Mouse (Mus musculus) liver, postnatal 0 days (tissue): ENCODE data around the gene Igfals. TPM values are rescaled to one million over a fixed set of nuclear protein-coding genes. Genes with fewer than 3 reads are reported as not detected.

Source experiments
- ATAC-seq: fragments of 200-750 bp; cut with Nextera tagmentation; 2 replicates; pipeline ENCODE4 v1.8.0; 2017; ENCODE audit warnings: mild to moderate bottlenecking, moderate library complexity
- DNase-seq: peaks from one replicate; pipeline ENCODE4 v3.0.0-alpha.2; 2016
- H3K27ac ChIP-seq: fragments of 300-500 bp; sonication (generic); 2 replicates; pipeline ENCODE4 v1.5.1; 2014; ENCODE audit warnings: antibody characterized with exemption, moderate library complexity, mild to moderate bottlenecking, low read depth
- H3K27me3 ChIP-seq: fragments of 300-500 bp; sonication (generic); 2 replicates; pipeline ENCODE4 v1.6.1; 2014; ENCODE audit warnings: low read length, control low read depth, mixed read lengths; ENCODE audit not compliant: insufficient read depth
- H3K36me3 ChIP-seq: fragments of 300-500 bp; sonication (generic); replicated peaks from 2 replicates; pipeline ENCODE4 v1.6.1; 2014; ENCODE audit warnings: mild to moderate bottlenecking, control low read depth, low read length, moderate library complexity, mixed read lengths; ENCODE audit not compliant: insufficient read depth
- H3K4me1 ChIP-seq: fragments of 300-500 bp; sonication (generic); 2 replicates; pipeline ENCODE4 v1.6.1; 2014; ENCODE audit warnings: antibody characterized with exemption, mild to moderate bottlenecking, control low read depth; ENCODE audit not compliant: insufficient read depth
- H3K4me2 ChIP-seq: fragments of 300-500 bp; sonication (generic); 2 replicates; pipeline ENCODE4 v1.6.1; 2014; ENCODE audit warnings: low read depth, mild to moderate bottlenecking, low read length, moderate library complexity, mixed read lengths
- H3K4me3 ChIP-seq: fragments of 300-500 bp; sonication (generic); 2 replicates; pipeline ENCODE4 v1.5.1; 2014; ENCODE audit warnings: low read depth, low read length
- H3K9ac ChIP-seq: fragments of 300-500 bp; sonication (generic); replicated peaks from 2 replicates; pipeline ENCODE4 v1.6.1; 2014; ENCODE audit warnings: mild to moderate bottlenecking, moderate library complexity
- H3K9me3 ChIP-seq: fragments of 300-500 bp; sonication (generic); 2 replicates; pipeline ENCODE4 v1.6.1; 2016; ENCODE audit warnings: mild to moderate bottlenecking, control low read depth, low read length, mixed read lengths
- CTCF ChIP-seq: sonication (generic); IDR thresholded peaks from 2 replicates; pipeline ENCODE4 v1.5.1; 2016; ENCODE audit warnings: antibody characterized with exemption, low read depth
- EP300 ChIP-seq: IDR thresholded peaks from 2 replicates; pipeline ENCODE4 v1.6.1; 2016; ENCODE audit warnings: antibody characterized with exemption, low read depth, mild to moderate bottlenecking
- WGBS: fragments of 180-500 bp; shearing (Covaris S2); extraction: QIAGEN DNeasy Blood & Tissue Kit; methylation state at CpG from one replicate; pipeline ENCODE4 v1.1.7; 2014; ENCODE audit not compliant: insufficient replicate concordance; 5-methylcytosine and 5-hydroxymethylcytosine counted together
- polyA plus RNA-seq: library from polyadenylated mRNA; unstranded; fragments of >200 nt; fragmentation: Nextera tagmentation; extraction: Ambion mirVana; gene quantifications from 2 replicates; pipeline ENCODE4 v1.2.1, GENCODE M21; 2015

Gene Igfals
- polyA plus RNA-seq, 1 experiment from 2014 or later: 32.4 TPM

DNA sequence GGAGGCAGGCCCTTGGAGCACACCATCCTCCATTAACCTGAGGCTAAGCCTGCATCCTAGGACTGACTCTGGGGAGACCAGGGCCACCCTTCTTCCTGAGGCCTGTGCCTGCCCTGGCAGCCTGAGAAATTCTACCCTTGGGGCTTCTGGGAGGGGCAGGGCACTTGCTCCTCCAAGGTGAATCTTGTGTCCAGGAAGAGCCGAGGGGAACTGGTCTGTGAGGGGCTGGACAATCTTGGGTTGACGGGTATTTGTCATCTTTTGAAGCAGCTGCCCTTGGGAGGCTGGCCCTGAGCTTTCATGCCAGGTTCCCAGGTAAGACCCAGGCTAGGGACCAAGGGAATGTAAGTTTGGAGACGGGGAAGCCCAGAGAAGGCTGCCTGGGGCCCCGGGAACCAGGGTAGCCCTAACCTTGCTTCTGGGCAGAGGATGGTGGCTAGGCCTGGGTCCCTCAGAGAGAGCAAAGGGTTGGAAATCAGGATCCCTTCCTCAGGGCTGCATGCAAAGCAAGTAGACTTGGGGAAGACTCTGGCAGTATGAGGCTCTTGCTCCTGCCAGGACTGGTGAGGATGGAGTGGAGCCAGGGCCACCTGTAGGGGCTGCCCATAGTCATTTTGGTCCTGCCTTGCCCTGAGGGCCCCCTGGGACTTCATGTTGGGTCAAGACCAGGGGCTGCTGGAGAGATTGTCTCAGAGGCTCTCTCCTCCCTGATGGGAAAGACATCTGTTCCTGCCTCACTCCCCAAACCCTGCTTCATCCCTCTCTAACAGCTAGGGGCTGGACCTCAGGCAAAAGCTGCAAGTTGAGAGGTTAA is 32.5 kb downstream of the Igfals start:
- Histone ChIP-seq H3K4me2 (no peak overlapping the region), H3K36me3 (peaks cover 59% of the 10 kb centered on the region), H3K4me1 (peaks cover 32% of the 10 kb centered on the region), H3K9ac (no peak overlapping the region), H3K4me3 (no peak overlapping the region), H3K27me3 (no peaks in the 10 kb centered on the region), H3K27ac (no peak overlapping the region), H3K9me3 (no peaks in the 10 kb centered on the region)
- ATAC-seq: no peak
- WGBS: 87% methylated on average over 4 of the region's 4 CpGs
- DNase-seq: no peak
- TF ChIP-seq EP300 (no peak), CTCF (no peak)

DNA sequence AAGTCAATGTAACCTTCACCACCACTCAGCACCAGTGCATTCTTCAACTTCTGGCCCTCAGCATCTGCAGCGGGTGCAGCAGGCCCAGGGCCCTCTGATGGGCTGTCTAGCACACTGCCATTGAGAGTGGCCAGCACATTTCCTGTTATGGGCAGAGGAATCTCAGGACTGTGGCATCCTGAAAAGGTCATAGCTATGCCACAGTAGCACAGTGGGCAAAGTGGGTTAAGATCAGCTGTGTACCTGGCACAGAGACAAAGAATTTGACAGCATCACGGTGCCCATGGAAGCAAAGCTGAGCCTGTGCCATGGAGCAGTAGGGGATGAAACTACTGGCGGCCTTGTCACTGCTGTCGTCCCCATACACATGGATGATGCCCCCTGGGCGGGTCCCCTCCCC is 33.4 kb downstream of the Igfals start:
- Histone ChIP-seq H3K4me2 (no peak overlapping the region), H3K27ac (no peak overlapping the region), H3K9me3 (no peaks in the 10 kb centered on the region), H3K36me3 (peaks cover 61% of the 10 kb centered on the region), H3K4me1 (peaks cover 32% of the 10 kb centered on the region), H3K9ac (no peak overlapping the region), H3K4me3 (no peak overlapping the region), H3K27me3 (no peaks in the 10 kb centered on the region)
- DNase-seq: no peak
- no peak for TF ChIP-seq EP300
- TF ChIP-seq CTCF: no peak
- no peak for ATAC-seq
- 79% methylated on average over 5 of the region's 5 CpGs for WGBS

DNA sequence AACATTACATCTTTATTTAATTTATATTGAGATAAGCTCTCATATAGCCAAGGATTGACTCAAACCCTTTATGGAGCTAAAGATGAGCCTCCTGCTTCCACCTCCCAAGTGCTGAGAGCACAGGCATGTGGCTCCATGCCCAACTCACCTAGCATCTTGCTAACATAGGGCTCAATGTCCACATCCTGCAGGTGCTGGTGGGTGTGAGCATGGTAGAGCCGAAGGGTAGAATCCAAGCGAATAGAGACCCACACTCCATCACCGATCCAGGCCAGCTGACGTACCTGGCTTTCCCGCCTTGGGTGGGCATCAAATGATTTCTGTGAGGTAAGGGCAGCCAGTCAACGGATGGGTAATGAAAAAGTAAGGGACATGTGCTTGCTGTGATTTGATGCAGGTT is 34.2 kb downstream of the Igfals start:
- no peak for DNase-seq
- ATAC-seq: no peak
- TF ChIP-seq CTCF: no peak
- TF ChIP-seq EP300: no peak
- Histone ChIP-seq H3K4me1 (peaks cover 28% of the 10 kb centered on the region), H3K9ac (no peak overlapping the region), H3K27ac (no peak overlapping the region), H3K4me3 (no peak overlapping the region), H3K27me3 (no peaks in the 10 kb centered on the region), H3K9me3 (no peaks in the 10 kb centered on the region), H3K36me3 (peaks cover 69% of the 10 kb centered on the region), H3K4me2 (no peak overlapping the region)
- WGBS: 94% methylated on average over 6 of the region's 6 CpGs

DNA sequence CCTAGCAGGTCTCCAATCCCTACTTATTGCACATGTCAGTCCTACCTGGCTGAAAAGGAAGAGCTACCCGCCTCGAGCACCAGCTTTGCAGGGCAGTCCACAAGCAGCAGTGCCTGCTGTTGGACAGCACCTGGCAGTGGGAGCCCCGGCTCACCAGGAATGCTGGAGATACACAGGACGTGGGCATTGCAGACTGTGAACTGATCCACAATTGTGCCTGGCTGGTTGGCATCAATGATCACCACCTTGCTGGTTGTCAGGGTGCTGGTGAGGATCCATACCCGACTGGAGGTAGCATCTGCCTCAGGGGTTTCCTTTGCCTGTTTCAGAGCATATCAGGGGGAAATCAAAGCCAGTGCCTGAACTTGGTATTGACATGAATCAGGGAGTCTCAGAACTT is 36.3 kb downstream of the Igfals start:
- Histone ChIP-seq H3K4me3 (no peak overlapping the region), H3K4me1 (peaks cover 19% of the 10 kb centered on the region)
- WGBS: 90% methylated on average over 5 of the region's 5 CpGs

DNA sequence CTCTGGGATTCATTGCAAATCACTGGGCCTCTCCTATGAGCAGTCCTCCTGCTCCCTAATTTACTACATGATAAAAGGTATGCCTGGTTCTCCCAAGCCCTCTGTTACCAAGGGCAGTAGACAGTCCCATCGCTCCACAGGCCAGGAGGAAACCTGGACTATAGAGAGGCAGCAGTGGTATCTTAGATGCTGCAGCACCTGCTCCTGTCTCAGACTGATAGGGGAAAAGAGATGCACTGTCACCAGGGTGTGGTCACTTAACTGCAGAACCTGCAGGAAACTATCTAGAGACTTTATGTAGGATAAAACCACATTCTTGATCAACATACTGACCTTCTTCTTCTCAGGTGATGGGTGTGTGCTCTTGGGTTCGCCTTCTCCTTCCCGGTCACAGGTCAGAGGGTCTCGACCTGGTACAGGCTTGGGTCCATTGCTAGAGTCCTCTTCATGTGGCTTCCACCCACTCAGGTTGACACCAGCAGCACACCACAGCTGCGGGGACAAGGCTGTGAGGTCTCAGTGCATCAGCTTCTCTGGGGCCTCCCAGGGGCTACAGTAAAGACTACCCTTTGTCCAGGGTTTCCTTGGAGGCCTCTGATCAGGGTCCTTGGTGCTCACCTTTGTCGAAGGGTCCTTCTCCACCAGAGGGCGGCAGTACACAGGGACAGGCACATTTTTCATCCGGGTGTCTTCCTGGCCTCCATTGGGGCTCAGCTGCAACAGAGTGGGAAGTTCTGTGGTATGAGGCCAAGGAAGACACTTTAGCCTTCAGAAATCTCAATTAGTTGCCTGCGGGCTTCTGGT is 37.1 kb downstream of the Igfals start:
- Histone ChIP-seq H3K9me3 (no peaks in the 10 kb centered on the region), H3K4me2 (peak overlapping the region; percentile 56), H3K27me3 (no peaks in the 10 kb centered on the region), H3K4me3 (no peak overlapping the region), H3K27ac (peak overlapping the region; percentile 89), H3K4me1 (peaks cover 14% of the 10 kb centered on the region), H3K9ac (no peak overlapping the region; the same call in 1 of the 2 replicates), H3K36me3 (peaks cover 94% of the 10 kb centered on the region)
- peak; percentile 75 for DNase-seq
- WGBS: 51% methylated on average over 9 of the region's 9 CpGs
- peak; percentile 98 for ATAC-seq
- TF ChIP-seq CTCF (peak; percentile 75), EP300 (peak; percentile 99)

More for the DNA sequence above, 36.3 kb downstream of the Igfals start:
- no peaks in the 10 kb centered on the region for H3K9me3 ChIP-seq
- DNase-seq (no peak), ATAC-seq (no peak)
- peaks cover 89% of the 10 kb centered on the region for H3K36me3 ChIP-seq
- H3K4me2 ChIP-seq: peak overlapping the region; percentile 56
- no peaks in the 10 kb centered on the region for H3K27me3 ChIP-seq
- TF ChIP-seq CTCF (no peak), EP300 (no peak)
- H3K27ac ChIP-seq: peak overlapping the region; percentile 89
- 0 out of 2 replicates have a peak overlapping the region, but pooled peaks have one; percentile 5 for H3K9ac ChIP-seq

DNA sequence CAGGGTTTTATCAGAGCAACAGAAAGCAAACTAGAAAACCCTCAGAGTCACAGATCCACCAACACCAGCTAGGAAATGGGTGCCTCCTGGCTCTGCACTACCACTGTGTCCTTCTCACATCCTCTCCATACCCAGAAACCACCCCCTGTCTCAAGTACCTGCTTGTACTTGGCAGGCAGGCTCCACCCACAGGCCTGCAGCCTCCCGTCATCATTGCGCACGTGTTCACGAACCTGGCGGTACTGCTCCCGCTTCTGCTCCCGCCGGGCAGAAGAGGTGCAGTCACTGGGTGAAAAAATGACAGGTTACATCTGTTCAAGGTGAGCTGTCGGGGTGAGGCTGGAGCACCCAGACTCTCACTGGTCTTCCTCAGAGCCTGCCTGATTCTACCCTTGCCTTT is 38.0 kb downstream of the Igfals start:
- no peak overlapping the region for H3K4me3 ChIP-seq
- TF ChIP-seq EP300 (no peak), CTCF (no peak)
- H3K27me3 ChIP-seq: no peaks in the 10 kb centered on the region
- DNase-seq (no peak), ATAC-seq (no peak)
- 0 out of 2 replicates have a peak overlapping the region, but pooled peaks have one; percentile 3 for H3K9ac ChIP-seq
- H3K27ac ChIP-seq: peak overlapping the region; percentile 89
- H3K4me1 ChIP-seq: peaks cover 14% of the 10 kb centered on the region
- H3K9me3 ChIP-seq: no peaks in the 10 kb centered on the region
- peaks cover 93% of the 10 kb centered on the region for H3K36me3 ChIP-seq
- no peak overlapping the region for H3K4me2 ChIP-seq
- WGBS: 93% methylated on average over 9 of the region's 9 CpGs
